Mouse (Mus musculus): Measurements from ENCODE around the gene Dglucy.

The Dglucy gene

GRCm38 (mm10) chr12:100841211-100841792, 62.4 kb downstream of the Dglucy start:
- DNase-seq (ENCODE audit: low spot score in 2 of 2) = peak; percentile 65 to 87

GRCm38 (mm10) chr12:100843171-100843570, 64.3 kb downstream of the Dglucy start:
- DNase-seq (ENCODE audit: low spot score in 2 of 2) = no peak

- DNase-seq (ENCODE audit: low spot score in 2 of 2) = peak in 1 of 2 experiments; percentile 55
Measured at GRCm38 (mm10) chr12:100844546-100844945, 65.7 kb downstream of the Dglucy start.

GRCm38 (mm10) chr12:100845829-100846228, 67.0 kb downstream of the Dglucy start:
- no peak for DNase-seq (ENCODE audit: low spot score in 2 of 2)

- DNase-seq (ENCODE audit: low spot score in 2 of 2) = no peak
Measured at GRCm38 (mm10) chr12:100846566-100846965, 67.7 kb downstream of the Dglucy start.

GRCm38 (mm10) chr12:100847437-100848080, 68.7 kb downstream of the Dglucy start:
- DNase-seq (ENCODE audit: low spot score in 2 of 2) = no peak

GRCm38 (mm10) chr12:100849421-100850138, 70.7 kb downstream of the Dglucy start:
- peak in 1 of 2 experiments; percentile 39 for DNase-seq (ENCODE audit: low spot score in 2 of 2)

GRCm38 (mm10) chr12:100852370-100852769, 73.5 kb downstream of the Dglucy start:
- DNase-seq (ENCODE audit: low spot score in 2 of 2) = no peak

GRCm38 (mm10) chr12:100856337-100856736, 77.5 kb downstream of the Dglucy start:
- DNase-seq (ENCODE audit: low spot score in 2 of 2) = no peak

GRCm38 (mm10) chr12:100857791-100858190, 78.9 kb downstream of the Dglucy start:
- DNase-seq (ENCODE audit: low spot score in 2 of 2) = no peak

GRCm38 (mm10) chr12:100862272-100862671, 83.4 kb downstream of the Dglucy start:
- DNase-seq (ENCODE audit: low spot score in 2 of 2) = no peak

GRCm38 (mm10) chr12:100862856-100863446, 84.1 kb downstream of the Dglucy start:
- DNase-seq (ENCODE audit: low spot score in 2 of 2) = no peak

GRCm38 (mm10) chr12:100865072-100865471, 86.2 kb downstream of the Dglucy start:
- DNase-seq (ENCODE audit: low spot score in 2 of 2) = no peak

GRCm38 (mm10) chr12:100865509-100866078, 86.7 kb downstream of the Dglucy start:
- no peak for DNase-seq (ENCODE audit: low spot score in 2 of 2)

- no peak for DNase-seq (ENCODE audit: low spot score in 2 of 2)
Measured at GRCm38 (mm10) chr12:100867097-100867496, 88.2 kb downstream of the Dglucy start.

GRCm38 (mm10) chr12:100868049-100868622, 89.3 kb downstream of the Dglucy start:
- DNase-seq (ENCODE audit: low spot score in 2 of 2) = no peak

GRCm38 (mm10) chr12:100871234-100871633, 92.4 kb downstream of the Dglucy start:
- DNase-seq (ENCODE audit: low spot score in 2 of 2) = no peak

- no peak for DNase-seq (ENCODE audit: low spot score in 2 of 2)
Measured at GRCm38 (mm10) chr12:100871841-100872240, 93.0 kb downstream of the Dglucy start.

- no peak for DNase-seq (ENCODE audit: low spot score in 2 of 2)
Measured at GRCm38 (mm10) chr12:100873612-100874011, 94.8 kb downstream of the Dglucy start.

GRCm38 (mm10) chr12:100875553-100875952, 96.7 kb downstream of the Dglucy start:
- no peak for DNase-seq (ENCODE audit: low spot score in 2 of 2)

- DNase-seq (ENCODE audit: low spot score in 2 of 2) = no peak
Measured at GRCm38 (mm10) chr12:100875960-100876359, 97.1 kb downstream of the Dglucy start.

- DNase-seq (ENCODE audit: low spot score in 2 of 2) = no peak
Measured at GRCm38 (mm10) chr12:100877936-100878335, 99.1 kb downstream of the Dglucy start.
